Comparison of ENCODE assay signal across 23 mouse cellular contexts in the genomic region with DNA sequence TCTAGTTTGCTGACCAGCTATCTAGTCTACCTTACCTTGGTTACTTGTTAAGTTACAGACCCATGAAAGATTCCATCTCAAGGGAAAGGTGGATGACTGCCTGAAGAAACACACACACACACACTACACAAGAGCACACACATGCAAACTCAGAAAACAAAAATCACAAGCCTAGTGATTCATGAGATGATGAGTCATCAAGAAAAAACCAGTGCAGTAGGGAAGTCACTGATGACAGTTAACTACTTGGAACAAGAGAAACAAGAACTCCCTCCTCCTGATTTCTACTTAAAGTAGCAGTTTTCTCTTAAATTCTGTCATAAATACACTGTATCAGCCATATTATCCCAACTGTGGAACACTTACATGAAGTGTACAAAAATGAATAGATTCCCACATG. TPM values are rescaled to one million over a fixed set of nuclear protein-coding genes. Genes with fewer than 3 reads are reported as not detected.
A peak's percentile ranks its signal among the peaks of the same experiment; 100 is the strongest.
DNase-seq lines count a peak whose midpoint lies in the region; ATAC-seq and TF ChIP-seq lines count a peak whose summit lies in the region.
"Had no signal": no experiment of that assay in that cellular context is flagged by ENCODE, and none has a peak within 500 bp of the region (broad histone marks: within the 10 kb centered on the region; RNA-seq: fewer than 3 reads in every experiment).

No protein-coding gene starts in this region.

- TF ChIP-seq CTCF in midbrain, postnatal 0 days (IDR thresholded peaks at IDR 0.05): no peak

- 0 out of 2 replicates have a peak, but pooled peaks have one; percentile 25 for ATAC-seq in common myeloid progenitor, adult 5-6 weeks (replicated peaks; ENCODE audit: low read depth, poor library complexity, severe bottlenecking)
- ATAC-seq in megakaryocyte, adult 5-6 weeks (ENCODE audit: poor library complexity, severe bottlenecking): peak; percentile 38; the same call in 1 of the 2 replicates
- ATAC-seq in midbrain, postnatal 0 days (ENCODE audit: low FRiP score): no peak
- ATAC-seq: forebrain, embryonic 14.5 days; hindbrain, postnatal 0 days had no signal

- H3K36me3 ChIP-seq in midbrain, postnatal 0 days (ENCODE audit: insufficient read depth, low read length): peaks cover 5% of the 10 kb centered on the region; the same call in 1 of the 2 replicates
- H3K36me3 ChIP-seq: embryonic facial prominence, embryonic 10.5 days; forebrain, embryonic 10.5 days; heart, embryonic 15.5 days had no signal

- no peak overlapping the region for H3K27ac ChIP-seq in midbrain, postnatal 0 days (ENCODE audit: low read depth, low read length)
- H3K27ac ChIP-seq: embryonic facial prominence, embryonic 10.5 days; forebrain, embryonic 10.5 days; heart, adult 2 months; heart, embryonic 15.5 days; hindbrain, embryonic 13.5 days; hindbrain, postnatal 0 days had no signal

- DNase-seq in 416B (ENCODE audit: low read depth) (peak; percentile 51), NIH3T3 (ENCODE audit: low read depth) (peak; percentile 71)
- DNase-seq in left cerebral cortex, adult 8-10 months (ENCODE audit: low spot score in 2 of 2): no peak
- no peak for DNase-seq in midbrain, postnatal 0 days (ENCODE audit: low spot score)
- DNase-seq in cerebellum, postnatal 25 days: no peak
- DNase-seq in right cerebral cortex, postnatal 25 days: no peak
- DNase-seq: adrenal gland, adult 2 months; adrenal gland, postnatal 25 days; cerebellum, adult 11 months; cerebellum, adult 8-10 months; cerebellum, postnatal 14 days; gastrocnemius, postnatal 10 days; heart, adult 2 months; heart, postnatal 14 days had no signal

- no peak overlapping the region for H3K4me3 ChIP-seq in midbrain, postnatal 0 days (ENCODE audit: low read depth, low read length)
- H3K4me3 ChIP-seq: embryonic facial prominence, embryonic 10.5 days; forebrain, embryonic 10.5 days; heart, adult 2 months; heart, embryonic 15.5 days; hindbrain, embryonic 13.5 days had no signal

- no peak overlapping the region for H3K4me2 ChIP-seq in midbrain, postnatal 0 days (ENCODE audit: low read depth, low read length, poor library complexity, severe bottlenecking)
- H3K4me2 ChIP-seq: heart, embryonic 11.5 days; heart, embryonic 15.5 days; hindbrain, embryonic 13.5 days had no signal

- no peak overlapping the region for H3K9ac ChIP-seq in midbrain, postnatal 0 days (replicated peaks; ENCODE audit: low read length, poor library complexity, severe bottlenecking)
- H3K9ac ChIP-seq: heart, embryonic 15.5 days; hindbrain, embryonic 13.5 days had no signal

- no peaks in the 10 kb centered on the region for H3K27me3 ChIP-seq in midbrain, postnatal 0 days (ENCODE audit: insufficient read depth, low read length)
- H3K27me3 ChIP-seq: heart, embryonic 15.5 days; hindbrain, embryonic 13.5 days had no signal

- no peaks in the 10 kb centered on the region for H3K9me3 ChIP-seq in midbrain, postnatal 0 days (ENCODE audit: low read length)
- H3K9me3 ChIP-seq: embryonic facial prominence, embryonic 10.5 days; forebrain, embryonic 10.5 days; heart, embryonic 15.5 days; hindbrain, embryonic 13.5 days had no signal

- no peaks in the 10 kb centered on the region for H3K4me1 ChIP-seq in midbrain, postnatal 0 days (ENCODE audit: insufficient read depth, low read length)
- H3K4me1 ChIP-seq: embryonic facial prominence, embryonic 10.5 days; forebrain, embryonic 10.5 days had no signal

RNA-seq across cellular contexts. Expression of a gene that starts 9.8 kb away (rescaled TPM):
- 1.7 and 1.8 TPM in 2 replicates for total RNA-seq in common myeloid progenitor, adult 5-6 weeks (2017)
- total RNA-seq in megakaryocyte, adult 5-6 weeks (2015): 1.6 and 2.6 TPM in 2 replicates
- total RNA-seq in megakaryocyte, adult 5-6 weeks (2017): 1.4 and 2.6 TPM in 2 replicates
- total RNA-seq in left cerebral cortex, adult 8-10 months (2022): 100 to 1,000 TPM; 388 to 444 (median 418) TPM
- total RNA-seq in midbrain, postnatal 0 days (2014; rRNA removed): 579 and 597 TPM in 2 replicates
- polyA plus RNA-seq in midbrain, postnatal 0 days (2015; fragmentation: Nextera tagmentation; extraction: Ambion mirVana): 508 and 510 TPM in 2 replicates

RNA-seq across cellular contexts. Expression of a gene that starts 25.1 kb away (rescaled TPM):
- 54.7 and 57.7 TPM in 2 replicates for total RNA-seq in common myeloid progenitor, adult 5-6 weeks (2017)
- 46.6 and 50.1 TPM in 2 replicates for total RNA-seq in megakaryocyte, adult 5-6 weeks (2015)
- 52.3 and 60.5 TPM in 2 replicates for total RNA-seq in megakaryocyte, adult 5-6 weeks (2017)
- total RNA-seq in left cerebral cortex, adult 8-10 months (2022): 100 to 1,000 TPM; 159 to 186 (median 174) TPM
- 93.3 and 94.2 TPM in 2 replicates for total RNA-seq in midbrain, postnatal 0 days (2014; rRNA removed)
- polyA plus RNA-seq in midbrain, postnatal 0 days (2015; fragmentation: Nextera tagmentation; extraction: Ambion mirVana): 129 and 139 TPM in 2 replicates

Comparison
In these comparisons a context has a peak if more than half of its experiments do, and no peak if none do; other contexts are left out.
1. DNase-seq: peak in 416B (single experiment) and NIH3T3 (single experiment); none in left cerebral cortex, adult 8-10 months (0 of 2), midbrain, postnatal 0 days (single experiment), cerebellum, postnatal 25 days (0 of 2) and right cerebral cortex, postnatal 25 days (single experiment).
2. RNA of a gene that starts 9.8 kb away (total RNA-seq): 579 to 597 TPM in midbrain, postnatal 0 days and 388 to 444 TPM in left cerebral cortex, adult 8-10 months; 1.7 to 1.8 TPM in common myeloid progenitor, adult 5-6 weeks and 1.4 to 2.6 TPM in megakaryocyte, adult 5-6 weeks; every median in the first group is over 100 times any median in the second.